9 mouse cellular contexts compared by ENCODE assay signal in genomic region chr1:74195961-74196360, GRCm38 (mm10). TPM values are rescaled to one million over a fixed set of nuclear protein-coding genes. Genes with fewer than 3 reads are reported as not detected.
DNase-seq lines count a peak whose midpoint lies in the region; ATAC-seq and TF ChIP-seq lines count a peak whose summit lies in the region.
"Had no signal": no experiment of that assay in that cellular context is flagged by ENCODE, and none has a peak within 500 bp of the region (broad histone marks: within the 10 kb centered on the region; RNA-seq: fewer than 3 reads in every experiment).

No protein-coding gene starts in this region.

- ATAC-seq in granulocyte monocyte progenitor cell, adult 5-6 weeks (replicated peaks; ENCODE audit: poor library complexity, severe bottlenecking), result peak; percentile 85

- intact Hi-C loops in gastrocnemius, postnatal 14 days (cut with DNase I; ENCODE audit: low total_unique reads), result no loop called here

- no peak overlapping the region for H3K4me3 ChIP-seq in layer of hippocampus, adult 2 months
- H3K4me3 ChIP-seq: neural tube, embryonic 13.5 days had no signal

- peak; percentile 75 for TF ChIP-seq CTCF in layer of hippocampus, adult 2 months (conservative IDR thresholded peaks at IDR 0.05)

- peak overlapping the region; percentile 96; the same call in 1 of the 2 replicates for H3K27ac ChIP-seq in layer of hippocampus, adult 2 months
- H3K27ac ChIP-seq: neural tube, embryonic 13.5 days had no signal

- DNase-seq in layer of hippocampus, adult 2 months (ENCODE audit: low spot score in 2 of 2), result no peak
- DNase-seq in layer of hippocampus, postnatal 36 days, result no peak
- DNase-seq in R1 (ENCODE audit: low read depth, low spot score), result peak; percentile 72
- peak; percentile 22 for DNase-seq in lung, postnatal 25 days (ENCODE audit: low spot score)
- DNase-seq in left cerebral cortex, adult 8-10 months (ENCODE audit: low spot score in 2 of 2), result no peak
- no peak for DNase-seq in gastrocnemius, postnatal 14 days
- DNase-seq in right cerebral cortex, adult 18-20 months, result no peak

RNA-seq across cellular contexts. Expression of gene Cxcr1, which starts 1.5 kb away (rescaled TPM):
- total RNA-seq in layer of hippocampus, adult 2 months (2021), result not detected
- not detected for total RNA-seq in layer of hippocampus, postnatal 36 days (2021)
- not detected in 2 replicates for total RNA-seq in granulocyte monocyte progenitor cell, adult 5-6 weeks (2014; fragmentation: Nextera tagmentation)
- total RNA-seq in granulocyte monocyte progenitor cell, adult 5-6 weeks (2017), result not detected in 2 replicates
- not detected for total RNA-seq in left cerebral cortex, adult 8-10 months (2022)
- total RNA-seq in gastrocnemius, postnatal 14 days (2021), result not detected

RNA-seq across cellular contexts. Expression of gene Arpc2, which starts 39.9 kb away (rescaled TPM):
- total RNA-seq in layer of hippocampus, adult 2 months (2021), result 100 to 1,000 TPM; 393 to 396 TPM
- 100 to 1,000 TPM; 394 to 402 TPM for total RNA-seq in layer of hippocampus, postnatal 36 days (2021)
- 573 and 588 TPM in 2 replicates for total RNA-seq in granulocyte monocyte progenitor cell, adult 5-6 weeks (2014; fragmentation: Nextera tagmentation)
- total RNA-seq in granulocyte monocyte progenitor cell, adult 5-6 weeks (2017), result 434 and 584 TPM in 2 replicates
- total RNA-seq in left cerebral cortex, adult 8-10 months (2022), result 100 to 1,000 TPM; 212 to 241 (median 232) TPM
- 10 to 100 TPM; 75.2 to 85.6 TPM for total RNA-seq in gastrocnemius, postnatal 14 days (2021)

RNA-seq across cellular contexts. Expression of gene Cxcr2, which starts 42.2 kb away (rescaled TPM):
- not detected for total RNA-seq in layer of hippocampus, adult 2 months (2021)
- total RNA-seq in layer of hippocampus, postnatal 36 days (2021), result under 1 TPM in 1 of 2 experiments, not detected in 1; 0.13 TPM
- total RNA-seq in granulocyte monocyte progenitor cell, adult 5-6 weeks (2014; fragmentation: Nextera tagmentation), result 7.9 and 8.7 TPM in 2 replicates
- 9.4 and 10.3 TPM in 2 replicates for total RNA-seq in granulocyte monocyte progenitor cell, adult 5-6 weeks (2017)
- under 1 TPM in 1 of 4 experiments, not detected in 3; 0.14 TPM for total RNA-seq in left cerebral cortex, adult 8-10 months (2022)
- total RNA-seq in gastrocnemius, postnatal 14 days (2021), result not detected

Comparison
In these comparisons a context has a peak if more than half of its experiments do, and no peak if none do; other contexts are left out.
1. DNase-seq: peak in R1 (single experiment) and lung, postnatal 25 days (single experiment); none in layer of hippocampus, adult 2 months (0 of 2), layer of hippocampus, postnatal 36 days (0 of 2), left cerebral cortex, adult 8-10 months (0 of 2), gastrocnemius, postnatal 14 days (single experiment) and right cerebral cortex, adult 18-20 months (single experiment).
2. RNA of gene Cxcr2, which starts 42.2 kb away (total RNA-seq): 7.9 to 10.3 TPM in granulocyte monocyte progenitor cell, adult 5-6 weeks; 0.13 TPM in layer of hippocampus, postnatal 36 days, not detected in layer of hippocampus, adult 2 months, 0.14 TPM in left cerebral cortex, adult 8-10 months and not detected in gastrocnemius, postnatal 14 days; every median in the first group is over 4 times any median in the second.